ENCODE assay signal across 8 mouse cellular contexts in genomic region chrX:99819936-99820789, GRCm38 (mm10). TPM values are rescaled to one million over a fixed set of nuclear protein-coding genes. Genes with fewer than 3 reads are reported as not detected.
DNase-seq lines count a peak whose midpoint lies in the region; ATAC-seq and TF ChIP-seq lines count a peak whose summit lies in the region.

No protein-coding gene starts in this region.

- no peak for TF ChIP-seq CTCF in stomach, postnatal 0 days (IDR thresholded peaks at IDR 0.05; ENCODE audit: low read depth)

- TF ChIP-seq EP300 in stomach, postnatal 0 days (optimal IDR thresholded peaks at IDR 0.05), result no peak

- peak overlapping the region; percentile 65 for H3K4me3 ChIP-seq in megakaryocyte, embryonic 14.5 days (replicated peaks)
- peak overlapping the region; percentile 63 for H3K4me3 ChIP-seq in hindbrain, embryonic 12.5 days
- H3K4me3 ChIP-seq in stomach, postnatal 0 days (ENCODE audit: low read depth, low read length), result peak overlapping the region; percentile 39

- peak overlapping the region; percentile 59 for H3K4me2 ChIP-seq in hindbrain, embryonic 12.5 days (replicated peaks)
- peak overlapping the region; percentile 62 for H3K4me2 ChIP-seq in stomach, postnatal 0 days (replicated peaks; ENCODE audit: low read depth)

- no peaks in the 10 kb centered on the region for H3K36me3 ChIP-seq in megakaryocyte, embryonic 14.5 days (replicated peaks; ENCODE audit: low read length)
- H3K36me3 ChIP-seq in hindbrain, embryonic 12.5 days, result no peaks in the 10 kb centered on the region
- no peaks in the 10 kb centered on the region for H3K36me3 ChIP-seq in stomach, postnatal 0 days (ENCODE audit: control insufficient read depth, insufficient read depth, low read length)

- peaks cover 9% of the 10 kb centered on the region; the same call in 1 of the 2 replicates for H3K4me1 ChIP-seq in megakaryocyte, embryonic 14.5 days
- H3K4me1 ChIP-seq in hindbrain, embryonic 12.5 days, result peaks cover 3% of the 10 kb centered on the region; the same call in 1 of the 2 replicates
- no peaks in the 10 kb centered on the region for H3K4me1 ChIP-seq in stomach, postnatal 0 days (replicated peaks; ENCODE audit: control insufficient read depth, insufficient read depth)

- peak overlapping the region; percentile 64 for H3K9ac ChIP-seq in hindbrain, embryonic 12.5 days
- H3K9ac ChIP-seq in stomach, postnatal 0 days (ENCODE audit: low read length), result no peak overlapping the region

- H3K27me3 ChIP-seq in megakaryocyte, embryonic 14.5 days (replicated peaks), result peaks cover 77% of the 10 kb centered on the region
- peaks cover 31% of the 10 kb centered on the region for H3K27me3 ChIP-seq in hindbrain, embryonic 12.5 days
- H3K27me3 ChIP-seq in stomach, postnatal 0 days (ENCODE audit: control insufficient read depth, insufficient read depth, low read length), result no peaks in the 10 kb centered on the region; the same call in 1 of the 2 replicates

- no peak for ATAC-seq in megakaryocyte, adult 5-6 weeks (ENCODE audit: poor library complexity, severe bottlenecking)
- ATAC-seq in hindbrain, embryonic 12.5 days (ENCODE audit: low FRiP score), result peak; percentile 86
- peak; percentile 67 for ATAC-seq in stomach, postnatal 0 days (ENCODE audit: low FRiP score, low TSS enrichment)

- 22% methylated on average over 62 of the region's 105 CpGs for WGBS in hindbrain, embryonic 12.5 days
- WGBS in stomach, postnatal 0 days, result 15% methylated on average over 37 of the region's 105 CpGs

- peaks cover 24% of the 10 kb centered on the region for H3K9me3 ChIP-seq in megakaryocyte, embryonic 14.5 days
- no peaks in the 10 kb centered on the region for H3K9me3 ChIP-seq in hindbrain, embryonic 12.5 days (replicated peaks)
- no peaks in the 10 kb centered on the region for H3K9me3 ChIP-seq in stomach, postnatal 0 days (ENCODE audit: control insufficient read depth, low read length)

- DNase-seq in cerebellum, postnatal 25 days, result peak; percentile 61 to 73
- peak; percentile 39 to 49 for DNase-seq in layer of hippocampus, postnatal 25 days (ENCODE audit: extremely low spot score in 1 of 2, low spot score in 1 of 2)
- peak; percentile 39 for DNase-seq in mesoderm, embryonic 11.5 days (ENCODE audit: low read depth, low spot score)
- peak; percentile 22 for DNase-seq in stomach, postnatal 0 days (ENCODE audit: low spot score)
- no peak for DNase-seq in B cell, adult 2 months

- H3K27ac ChIP-seq in hindbrain, embryonic 12.5 days, result peak overlapping the region; percentile 76
- H3K27ac ChIP-seq in stomach, postnatal 0 days (replicated peaks), result no peak overlapping the region

RNA-seq across cellular contexts. Expression of gene Tmem28, which starts 0.7 kb away (rescaled TPM):
- not detected in 2 replicates for polyA plus RNA-seq in megakaryocyte, embryonic 14.5 days (2012; ENCODE audit: insufficient read depth, low replicate concordance)
- total RNA-seq in megakaryocyte, adult 5-6 weeks (2015), result not detected in 2 replicates
- not detected in 2 replicates for total RNA-seq in megakaryocyte, adult 5-6 weeks (2017)
- polyA plus RNA-seq in hindbrain, embryonic 12.5 days (2016; fragmentation: Nextera tagmentation; extraction: Ambion mirVana), result 0.65 and 1.0 TPM in 2 replicates
- 10 to 100 TPM; 28.8 to 30.5 TPM for total RNA-seq in layer of hippocampus, postnatal 25 days (2021)
- polyA plus RNA-seq in stomach, postnatal 0 days (2015; fragmentation: Nextera tagmentation; extraction: Ambion mirVana), result 0.06 and 0.08 TPM in 2 replicates

Comparison
In these comparisons a context has a peak if more than half of its experiments do, and no peak if none do; other contexts are left out.
1. DNase-seq: peak in cerebellum, postnatal 25 days (2 of 2), layer of hippocampus, postnatal 25 days (2 of 2), mesoderm, embryonic 11.5 days (single experiment) and stomach, postnatal 0 days (single experiment); none in B cell, adult 2 months (0 of 2).
2. Peak in every context shown above with its lines, with median percentiles within 50 percentile points of each other: H3K4me3 ChIP-seq.